Mouse (Mus musculus) 416B (cell line): ENCODE measurements around the gene Maml1.
A peak's percentile ranks its signal among the peaks of the same experiment; 100 is the strongest.

Experiments used
- DNase-seq: peaks from one replicate; pipeline ENCODE4 v3.0.0; 2011; ENCODE audit warnings: low read depth

Gene Maml1

DNA sequence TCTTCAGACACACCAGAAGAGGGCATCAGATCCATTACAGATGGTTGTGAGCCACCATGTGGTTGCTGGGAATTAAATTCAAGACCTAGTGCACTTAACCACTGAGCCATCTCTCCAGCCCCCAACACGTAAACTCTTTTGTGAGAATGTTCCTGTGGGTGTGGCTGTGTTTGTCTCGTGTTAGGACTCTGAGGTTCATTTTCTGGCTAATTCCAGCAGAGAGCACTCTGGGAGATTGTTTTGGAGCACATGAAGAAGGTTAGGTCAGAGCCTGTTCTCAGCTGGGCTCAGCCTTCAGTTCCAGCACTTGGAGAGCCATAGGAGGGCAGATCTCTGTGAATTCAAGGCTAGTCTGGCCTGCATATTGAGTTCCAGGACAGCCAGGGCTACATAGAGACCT, 72.3 kb downstream of the Maml1 start:
- no peak for DNase-seq

DNA sequence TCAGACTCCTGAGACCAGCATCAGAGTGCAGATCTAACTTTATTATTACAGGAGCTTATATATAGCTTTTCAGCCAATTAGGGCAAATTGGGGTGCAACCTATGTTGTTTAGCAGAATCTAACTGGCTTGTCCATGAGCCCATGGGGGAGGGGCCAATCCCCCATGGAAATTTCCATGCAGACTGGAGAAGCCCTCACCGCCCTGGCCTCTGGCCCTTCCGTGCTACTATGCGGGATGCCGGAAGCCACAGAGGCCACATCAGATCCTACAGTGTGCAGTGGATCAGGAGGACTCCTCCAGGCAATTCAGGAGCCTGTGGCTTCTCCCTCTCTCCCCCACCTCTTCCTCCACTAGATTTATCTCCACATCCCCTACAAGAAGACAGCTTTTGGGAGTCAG, 74.3 kb downstream of the Maml1 start:
- DNase-seq, result no peak

DNA sequence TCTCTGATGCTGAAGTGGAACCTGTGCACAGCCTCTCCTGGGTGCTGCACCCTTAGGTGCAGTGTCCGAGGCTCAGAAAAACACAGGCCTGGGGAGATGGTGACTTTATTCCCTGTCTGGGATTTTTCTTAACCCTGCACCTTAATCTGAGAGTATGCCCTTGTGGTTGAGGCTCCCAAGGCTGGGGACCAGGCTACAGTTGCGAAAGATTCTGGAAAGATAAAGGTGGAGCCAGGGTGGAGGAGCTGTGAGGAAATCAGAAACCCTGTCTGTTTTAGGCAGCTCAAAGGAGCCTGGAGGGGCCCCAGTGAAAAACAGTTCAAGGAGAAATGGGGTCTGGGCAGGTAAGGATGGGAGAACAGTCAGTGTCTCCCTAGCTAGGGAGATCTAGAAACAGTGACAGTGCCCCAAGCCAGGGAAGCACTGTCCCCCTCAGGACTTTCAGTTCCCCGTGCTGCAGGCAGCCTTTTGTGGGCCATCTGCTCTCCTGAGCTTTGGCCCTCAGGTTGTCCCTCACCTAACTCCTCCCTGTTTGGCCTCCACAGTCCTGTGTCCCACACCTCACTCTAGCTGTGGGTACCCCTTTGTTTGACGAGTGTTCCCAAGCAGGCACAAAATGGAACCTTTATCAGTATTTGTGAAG, 75.3 kb downstream of the Maml1 start:
- DNase-seq, result no peak

DNA sequence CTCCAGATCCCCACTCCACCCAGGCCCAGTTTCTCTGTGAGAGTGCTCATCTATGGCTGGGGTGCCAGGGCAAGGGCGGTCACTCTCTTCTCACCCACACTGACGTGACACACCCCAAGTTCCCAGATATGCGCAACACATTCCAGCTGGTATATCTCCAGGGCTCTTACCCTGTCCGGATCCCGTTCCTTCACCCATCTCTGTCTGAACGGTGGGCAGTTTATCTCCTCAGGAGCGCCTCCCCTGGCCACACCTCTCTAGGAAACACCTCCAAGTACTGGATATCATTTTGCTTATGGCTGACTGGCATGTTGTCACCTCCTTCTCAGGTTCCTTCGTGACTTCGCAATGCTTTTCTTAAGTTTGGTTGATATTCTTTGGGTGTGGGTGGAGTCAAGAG, 76.5 kb downstream of the Maml1 start:
- DNase-seq, result no peak

GRCm38 (mm10) chr11:50214631-50215030, 77.5 kb downstream of the Maml1 start:
- DNase-seq, result no peak

DNA sequence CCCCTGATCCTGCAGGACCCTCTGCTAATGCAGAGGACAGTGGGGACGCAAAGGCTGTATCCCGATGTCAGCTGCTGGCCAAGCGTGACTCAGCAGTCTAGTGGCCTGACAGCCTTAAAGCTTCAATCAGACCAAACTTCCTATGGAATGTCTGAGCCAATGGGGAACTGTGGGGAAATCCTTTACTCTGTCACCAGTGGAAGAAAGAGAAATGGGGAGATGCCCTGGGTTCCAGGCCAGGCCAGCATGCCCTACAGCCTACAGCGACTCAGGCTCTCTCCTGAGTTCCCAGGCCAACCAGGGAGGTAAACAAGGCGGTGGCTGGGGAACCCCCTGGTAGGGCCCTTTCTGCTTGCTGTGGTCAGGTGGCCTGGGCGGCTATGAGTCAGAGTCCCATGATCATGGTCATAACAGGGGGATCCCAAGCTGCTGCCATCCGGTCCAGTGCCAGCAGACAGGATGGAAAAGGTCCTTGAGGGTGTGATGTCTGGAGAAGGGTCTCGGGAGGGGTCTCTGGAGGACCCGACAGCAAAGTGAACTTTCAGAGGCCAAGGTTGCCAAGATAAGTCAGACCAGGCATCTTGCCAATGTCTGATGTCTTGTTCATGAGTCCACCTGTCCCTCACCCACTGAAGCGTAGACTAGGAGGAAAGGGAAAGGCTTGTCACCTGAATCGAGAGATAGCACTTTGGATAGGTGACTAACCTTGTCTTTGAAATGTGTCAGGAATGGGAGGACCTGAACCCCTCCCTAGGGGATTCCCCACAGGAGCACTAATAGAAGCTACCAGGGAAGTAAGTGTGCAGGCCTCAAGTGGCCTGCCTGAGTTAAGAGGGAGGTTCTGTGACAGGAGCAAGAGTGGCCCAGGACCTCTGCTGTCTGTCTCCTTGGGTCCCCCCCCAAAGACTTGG, 79.0 kb downstream of the Maml1 start:
- peak; percentile 95 for DNase-seq

- peak; percentile 88 for DNase-seq
These were observed 79.9 kb downstream of the Maml1 start for GRCm38 (mm10) chr11:50212060-50212739.

GRCm38 (mm10) chr11:50211322-50212059, 80.6 kb downstream of the Maml1 start:
- DNase-seq, result peak; percentile 53

- peak; percentile 88 for DNase-seq
These were observed 81.5 kb downstream of the Maml1 start, which contains the start of the genes Sqstm1 and Mgat4b for GRCm38 (mm10) chr11:50210505-50211151. Gene Sqstm1 (minus strand): TSS chr11:50210827. Gene Mgat4b (plus strand): TSS chr11:50210890.

DNA sequence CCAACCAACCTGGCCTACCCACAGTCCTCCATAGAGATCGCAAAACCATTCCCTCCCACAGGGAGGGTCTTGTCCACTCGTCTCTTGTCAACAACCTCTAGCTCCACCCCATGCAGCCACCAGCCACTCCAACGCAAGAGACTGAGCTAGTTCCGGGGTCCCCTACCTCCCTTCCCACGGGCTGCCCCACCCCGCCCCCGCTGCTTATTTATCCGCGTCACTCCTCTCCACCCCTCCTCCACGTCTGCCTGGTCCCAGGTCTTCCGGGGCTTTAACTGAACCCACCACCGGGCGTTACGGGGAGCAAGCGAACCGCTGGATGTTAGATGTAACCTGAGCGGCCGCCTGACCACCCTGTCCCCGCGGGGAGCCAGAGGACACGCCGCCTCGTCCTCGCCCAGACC, 82.0 kb downstream of the Maml1 start:
- DNase-seq, result peak; percentile 96

DNA sequence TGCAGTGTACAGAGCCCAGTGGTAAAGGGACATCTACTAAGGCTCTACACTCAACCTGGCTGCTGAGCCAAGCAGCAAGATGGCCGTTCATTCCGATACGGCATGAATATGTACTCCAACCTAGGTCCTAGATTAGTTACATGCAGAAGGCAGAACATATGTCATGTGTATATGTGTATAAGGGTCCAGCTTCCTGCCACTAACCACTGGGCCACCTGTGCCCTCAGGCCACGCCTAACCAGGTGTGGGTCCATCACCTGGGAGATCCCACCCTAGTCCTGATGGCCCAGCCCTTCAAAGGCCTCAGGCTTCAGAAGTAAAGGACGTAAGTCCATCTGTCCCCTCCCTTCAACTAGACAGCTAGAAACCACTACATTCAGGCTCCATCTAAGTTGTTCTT, 84.1 kb downstream of the Maml1 start:
- DNase-seq, result no peak

DNA sequence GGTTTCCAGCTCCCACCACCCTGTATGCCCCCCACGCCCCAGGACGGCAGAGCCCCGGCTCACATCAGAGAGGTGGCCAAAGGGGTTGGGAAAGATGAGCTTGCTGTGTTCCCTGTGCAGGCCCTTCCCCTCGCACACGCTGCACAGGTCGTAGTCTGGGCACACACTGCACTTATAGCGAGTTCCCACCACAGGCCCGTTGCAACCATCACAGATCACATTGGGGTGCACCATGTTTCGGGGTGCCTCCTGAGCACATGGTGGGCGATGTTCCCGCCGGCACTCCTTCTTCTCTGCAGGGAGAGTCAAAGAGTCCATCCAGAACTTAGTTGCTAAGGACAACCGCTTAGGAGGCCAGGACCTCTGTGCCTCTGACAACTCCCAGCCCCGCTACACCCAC, 84.8 kb downstream of the Maml1 start:
- DNase-seq, result no peak

DNA sequence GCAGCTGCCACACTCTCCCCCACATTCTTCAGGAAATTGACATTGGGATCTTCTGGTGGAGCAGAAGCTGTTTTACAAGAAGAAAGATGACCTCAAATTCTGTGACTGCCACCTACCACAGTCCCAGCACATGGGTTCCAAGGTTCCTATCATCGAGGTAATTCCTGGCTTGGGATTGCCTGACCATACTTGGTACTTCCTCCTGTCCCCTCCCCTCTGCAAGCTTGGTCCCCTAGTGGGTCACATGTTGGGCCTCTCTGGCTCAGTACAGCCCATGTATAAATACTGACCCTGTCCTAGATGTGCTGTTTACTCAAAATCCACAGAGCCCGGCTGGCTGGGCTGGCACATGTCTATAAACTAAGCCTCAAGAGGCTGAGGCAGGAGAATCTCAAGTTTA, 86.1 kb downstream of the Maml1 start:
- no peak for DNase-seq
